Mouse (Mus musculus): ENCODE data around the gene P2ry14. TPM values are rescaled to one million over a fixed set of nuclear protein-coding genes. Genes with fewer than 3 reads are reported as not detected.

P2ry14 gene
- polyA plus RNA-seq, 2 experiments = 2.5 to 4.1 TPM

DNA sequence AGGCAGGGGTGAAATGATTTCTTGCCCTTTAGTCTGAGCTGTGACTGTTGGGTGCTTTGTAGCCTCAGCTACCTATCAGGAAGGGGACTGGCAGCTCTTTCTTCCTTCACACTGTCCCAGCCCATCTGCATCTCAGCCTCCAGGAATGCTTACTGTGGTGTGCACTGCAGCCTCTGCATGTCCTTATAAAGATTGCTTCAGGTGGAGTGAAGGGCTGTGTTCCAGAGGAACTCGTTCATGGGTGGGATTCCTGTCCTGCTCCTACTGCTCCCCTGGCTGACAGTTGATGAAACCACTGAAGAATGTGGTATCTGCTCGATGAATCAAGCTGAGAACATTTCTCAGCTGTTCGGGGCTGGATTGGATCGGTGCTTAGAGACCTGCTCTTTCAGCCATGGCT, 33.9 kb upstream of the P2ry14 start:
- 62% methylated on average over 4 of the region's 4 CpGs for WGBS (ENCODE audit: insufficient replicate concordance)

DNA sequence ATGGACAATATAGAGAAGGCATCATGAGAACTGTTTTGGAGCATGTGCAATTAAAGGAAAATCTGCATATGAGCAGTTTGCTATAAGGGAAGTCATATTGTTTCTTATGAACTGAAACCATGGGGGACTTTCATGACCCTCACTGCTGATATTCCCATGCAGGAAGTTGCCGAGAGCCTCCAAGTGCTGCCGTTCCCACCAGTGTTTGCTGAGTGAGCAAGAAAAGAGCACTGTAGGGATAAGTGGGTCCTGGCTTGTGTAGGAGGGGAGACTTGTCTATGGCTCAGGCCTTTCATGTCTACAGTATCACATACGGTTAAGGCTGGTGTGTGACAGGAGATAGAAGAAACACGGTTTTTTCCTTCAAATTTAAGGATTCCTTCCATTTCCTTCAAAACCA, 32.2 kb upstream of the P2ry14 start:
- 64% methylated on average over 4 of the region's 4 CpGs for WGBS (ENCODE audit: insufficient replicate concordance)

More for the DNA sequence above, 33.9 kb upstream of the P2ry14 start:
- H3K4me2 ChIP-seq (ENCODE audit: low read depth) = no peak overlapping the region
- no peaks in the 10 kb centered on the region for H3K9me3 ChIP-seq (ENCODE audit: control insufficient read depth, low read length)
- H3K27ac ChIP-seq = no peak overlapping the region
- TF ChIP-seq CTCF (IDR thresholded peaks at IDR 0.05; ENCODE audit: low read depth) (no peak), EP300 (IDR thresholded peaks at IDR 0.05; ENCODE audit: low read depth) (no peak)
- no peak for DNase-seq (ENCODE audit: low read depth in 3 of 3, low spot score in 3 of 3)
- H3K4me3 ChIP-seq (ENCODE audit: insufficient read depth in 1 of 2, low read depth in 2 of 2, low read length in 2 of 2) = no peak overlapping the region
- H3K4me1 ChIP-seq (replicated peaks; ENCODE audit: control insufficient read depth in 2 of 2, insufficient read depth in 2 of 2, low read length in 1 of 2) = no peaks in the 10 kb centered on the region
- H3K27me3 ChIP-seq (ENCODE audit: control insufficient read depth, insufficient read depth, low read length) = no peaks in the 10 kb centered on the region
- H3K36me3 ChIP-seq (replicated peaks; ENCODE audit: control insufficient read depth, insufficient read depth, low read depth) = no peaks in the 10 kb centered on the region
- ATAC-seq (ENCODE audit: insufficient read depth) = no peak
- no peak overlapping the region for H3K9ac ChIP-seq (replicated peaks)

GRCm38 (mm10) chr3:59182129-59182528, 28.7 kb upstream of the P2ry14 start:
- TF ChIP-seq EP300 (IDR thresholded peaks at IDR 0.05; ENCODE audit: low read depth) = no peak
- TF ChIP-seq CTCF (IDR thresholded peaks at IDR 0.05; ENCODE audit: low read depth) = no peak

More for the DNA sequence above, 32.2 kb upstream of the P2ry14 start:
- TF ChIP-seq EP300 (IDR thresholded peaks at IDR 0.05; ENCODE audit: low read depth) (no peak), CTCF (IDR thresholded peaks at IDR 0.05; ENCODE audit: low read depth) (no peak)
- Histone ChIP-seq H3K36me3 (replicated peaks; ENCODE audit: control insufficient read depth, insufficient read depth, low read depth) (no peaks in the 10 kb centered on the region), H3K9ac (replicated peaks) (no peak overlapping the region), H3K9me3 (ENCODE audit: control insufficient read depth, low read length) (no peaks in the 10 kb centered on the region), H3K4me2 (ENCODE audit: low read depth) (no peak overlapping the region), H3K27me3 (ENCODE audit: control insufficient read depth, insufficient read depth, low read length) (no peaks in the 10 kb centered on the region), H3K4me3 (ENCODE audit: insufficient read depth in 1 of 2, low read depth in 2 of 2, low read length in 2 of 2) (no peak overlapping the region), H3K4me1 (replicated peaks; ENCODE audit: control insufficient read depth in 2 of 2, insufficient read depth in 2 of 2, low read length in 1 of 2) (no peaks in the 10 kb centered on the region), H3K27ac (no peak overlapping the region)
- DNase-seq (ENCODE audit: low read depth in 3 of 3, low spot score in 3 of 3) (no peak), ATAC-seq (ENCODE audit: insufficient read depth) (no peak)

GRCm38 (mm10) chr3:59181134-59181533, 27.7 kb upstream of the P2ry14 start:
- WGBS (ENCODE audit: insufficient replicate concordance) = 60% methylated on average over 5 of the region's 5 CpGs
- no peak overlapping the region for H3K27ac ChIP-seq
- H3K4me3 ChIP-seq (ENCODE audit: insufficient read depth in 1 of 2, low read depth in 2 of 2, low read length in 2 of 2) = no peak overlapping the region
- peaks cover 0 to 5% of the 10 kb centered on the region in 2 experiments; a peak in 1 of 4 replicates for H3K4me1 ChIP-seq (replicated peaks; ENCODE audit: control insufficient read depth in 2 of 2, insufficient read depth in 2 of 2, low read length in 1 of 2)
- ATAC-seq (ENCODE audit: insufficient read depth) = no peak
- no peak overlapping the region for H3K4me2 ChIP-seq (ENCODE audit: low read depth)
- H3K9me3 ChIP-seq (ENCODE audit: control insufficient read depth, low read length) = no peaks in the 10 kb centered on the region
- TF ChIP-seq EP300 (IDR thresholded peaks at IDR 0.05; ENCODE audit: low read depth) = no peak
- TF ChIP-seq CTCF (IDR thresholded peaks at IDR 0.05; ENCODE audit: low read depth) = no peak
- no peak for DNase-seq (ENCODE audit: low read depth in 3 of 3, low spot score in 3 of 3)
- H3K9ac ChIP-seq (replicated peaks) = no peak overlapping the region
- no peaks in the 10 kb centered on the region for H3K27me3 ChIP-seq (ENCODE audit: control insufficient read depth, insufficient read depth, low read length)
- H3K36me3 ChIP-seq (replicated peaks; ENCODE audit: control insufficient read depth, insufficient read depth, low read depth) = no peaks in the 10 kb centered on the region

More at GRCm38 (mm10) chr3:59182129-59182528, 28.7 kb upstream of the P2ry14 start:
- no peaks in the 10 kb centered on the region for H3K9me3 ChIP-seq (ENCODE audit: control insufficient read depth, low read length)
- no peaks in the 10 kb centered on the region for H3K27me3 ChIP-seq (ENCODE audit: control insufficient read depth, insufficient read depth, low read length)
- peaks cover 0 to 5% of the 10 kb centered on the region in 2 experiments; a peak in 1 of 4 replicates for H3K4me1 ChIP-seq (replicated peaks; ENCODE audit: control insufficient read depth in 2 of 2, insufficient read depth in 2 of 2, low read length in 1 of 2)
- no peaks in the 10 kb centered on the region for H3K36me3 ChIP-seq (replicated peaks; ENCODE audit: control insufficient read depth, insufficient read depth, low read depth)
- no peak overlapping the region for H3K4me2 ChIP-seq (ENCODE audit: low read depth)
- ATAC-seq (ENCODE audit: insufficient read depth) (no peak), DNase-seq (ENCODE audit: low read depth in 3 of 3, low spot score in 3 of 3) (no peak)
- no peak overlapping the region for H3K4me3 ChIP-seq (ENCODE audit: insufficient read depth in 1 of 2, low read depth in 2 of 2, low read length in 2 of 2)
- H3K9ac ChIP-seq (replicated peaks) = no peak overlapping the region
- H3K27ac ChIP-seq = no peak overlapping the region

DNA sequence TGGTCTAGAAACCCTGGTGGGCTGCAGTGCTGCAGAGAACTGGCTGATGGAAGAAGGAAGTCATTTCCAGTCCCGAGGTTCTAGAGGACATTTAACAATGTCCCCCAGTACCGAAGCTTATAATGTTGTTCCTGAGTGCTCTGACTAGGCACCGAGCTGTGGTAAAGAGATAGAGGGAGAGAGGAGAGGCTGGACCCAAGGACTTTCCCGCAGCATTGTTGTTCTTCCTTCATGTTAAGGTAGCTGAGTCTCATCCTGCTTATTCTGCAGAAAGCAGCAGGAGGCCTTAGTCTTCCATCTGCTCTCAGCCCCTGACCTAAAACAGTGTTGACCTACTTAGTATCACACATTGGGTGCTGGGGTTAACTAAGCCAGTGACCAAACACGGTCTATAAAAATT, 23.5 kb upstream of the P2ry14 start:
- WGBS (ENCODE audit: insufficient replicate concordance) = 43% methylated on average over 5 of the region's 5 CpGs
- Histone ChIP-seq H3K4me2 (ENCODE audit: low read depth) (no peak overlapping the region), H3K4me1 (replicated peaks; ENCODE audit: control insufficient read depth in 2 of 2, insufficient read depth in 2 of 2, low read length in 1 of 2) (peaks cover 0 to 5% of the 10 kb centered on the region in 2 experiments; a peak in 1 of 4 replicates), H3K4me3 (ENCODE audit: insufficient read depth in 1 of 2, low read depth in 2 of 2, low read length in 2 of 2) (no peak overlapping the region), H3K27ac (no peak overlapping the region), H3K36me3 (replicated peaks; ENCODE audit: control insufficient read depth, insufficient read depth, low read depth) (no peaks in the 10 kb centered on the region), H3K9me3 (ENCODE audit: control insufficient read depth, low read length) (no peaks in the 10 kb centered on the region), H3K27me3 (ENCODE audit: control insufficient read depth, insufficient read depth, low read length) (no peaks in the 10 kb centered on the region), H3K9ac (replicated peaks) (no peak overlapping the region)
- TF ChIP-seq EP300 (IDR thresholded peaks at IDR 0.05; ENCODE audit: low read depth) = no peak
- no peak for TF ChIP-seq CTCF (IDR thresholded peaks at IDR 0.05; ENCODE audit: low read depth)
- no peak for ATAC-seq (ENCODE audit: insufficient read depth)
- DNase-seq (ENCODE audit: low read depth in 3 of 3, low spot score in 3 of 3) = no peak

Data from liver, embryonic 14.5 days (tissue).